Mouse (Mus musculus) kidney, postnatal 0 days (tissue): ENCODE measurements around the gene Slc25a1. TPM values are rescaled to one million over a fixed set of nuclear protein-coding genes. Genes with fewer than 3 reads are reported as not detected.
"Not testable (repeated sequence)": the region's sequence is repeated elsewhere in the genome, so short reads cannot be mapped to it uniquely, and the experiment has no call there.

Experiments used
- ATAC-seq: fragments of 200-750 bp; cut with Nextera tagmentation; replicated peaks from 2 replicates; pipeline ENCODE4 v1.8.0; 2017; ENCODE audit warnings: low read depth, moderate number of reproducible peaks, moderate TSS enrichment, moderate library complexity; ENCODE audit not compliant: low FRiP score
- DNase-seq: peaks from one replicate; pipeline ENCODE4 v3.0.0-alpha.2; 2016; ENCODE audit warnings: low spot score
- H3K27ac ChIP-seq: fragments of 300-500 bp; sonication (generic); 2 replicates; pipeline ENCODE4 v1.5.1; 2014; ENCODE audit warnings: mild to moderate bottlenecking
- H3K27me3 ChIP-seq: fragments of 300-500 bp; sonication (generic); 2 replicates; pipeline ENCODE4 v1.6.1; 2014; ENCODE audit warnings: low read length, mixed read lengths; ENCODE audit not compliant: insufficient read depth
- H3K36me3 ChIP-seq: fragments of 300-500 bp; sonication (generic); 2 replicates; pipeline ENCODE4 v1.6.1; 2014; ENCODE audit warnings: low read length, mixed read lengths; ENCODE audit not compliant: insufficient read depth
- H3K4me1 ChIP-seq: fragments of 300-500 bp; sonication (generic); replicated peaks from 2 replicates; pipeline ENCODE4 v1.6.1; 2014; ENCODE audit warnings: antibody characterized with exemption, low read length, mixed read lengths; ENCODE audit not compliant: insufficient read depth
- H3K4me2 ChIP-seq: fragments of 300-500 bp; sonication (generic); 2 replicates; pipeline ENCODE4 v1.6.1; 2014; ENCODE audit warnings: mild to moderate bottlenecking, low read length, moderate library complexity, mixed read lengths
- H3K4me3 ChIP-seq: fragments of 300-500 bp; sonication (generic); replicated peaks from 2 replicates; pipeline ENCODE4 v1.5.1; 2014; ENCODE audit warnings: low read depth, low read length
- H3K9ac ChIP-seq: fragments of 300-500 bp; sonication (generic); 2 replicates; pipeline ENCODE4 v1.6.1; 2014; ENCODE audit warnings: low read depth, low read length
- H3K9me3 ChIP-seq: fragments of 300-500 bp; sonication (generic); replicated peaks from 2 replicates; pipeline ENCODE4 v1.6.1; 2016; ENCODE audit warnings: low read length, inconsistent platforms, mixed read lengths
- CTCF ChIP-seq: IDR thresholded peaks from 2 replicates; pipeline ENCODE4 v1.5.1; 2016; ENCODE audit warnings: antibody characterized with exemption, low read depth, mild to moderate bottlenecking, moderate library complexity
- WGBS: fragments of 180-500 bp; shearing (Covaris S2); extraction: QIAGEN DNeasy Blood & Tissue Kit; methylation state at CpG from one replicate; pipeline ENCODE4 v1.1.7; 2014; 5-methylcytosine and 5-hydroxymethylcytosine counted together
- polyA plus RNA-seq: library from polyadenylated mRNA; unstranded; fragments of >200 nt; fragmentation: Nextera tagmentation; extraction: Ambion mirVana; gene quantifications from 2 replicates; pipeline ENCODE4 v1.2.1, GENCODE M21; 2015

Slc25a1 gene
- 116 and 123 TPM in 2 replicates for polyA plus RNA-seq

- under 1% methylated on average over 47 of the region's 47 CpGs for WGBS
These were observed at the start of gene Slc25a1 for GRCm38 (mm10) chr16:17928087-17928580. Gene Slc25a1, minus strand, starts transcription at chr16:17928219.

GRCm38 (mm10) chr16:17971853-17972252, 43.8 kb upstream of the Slc25a1 start:
- 72% methylated on average over 5 of the region's 5 CpGs for WGBS
- Histone ChIP-seq H3K4me2 (no peak overlapping the region), H3K9me3 (no peaks in the 10 kb centered on the region), H3K4me3 (no peak overlapping the region), H3K36me3 (no peaks in the 10 kb centered on the region), H3K4me1 (no peaks in the 10 kb centered on the region), H3K9ac (no peak overlapping the region), H3K27me3 (no peaks in the 10 kb centered on the region), H3K27ac (no peak overlapping the region)
- no peak for TF ChIP-seq CTCF
- DNase-seq = no peak
- no peak for ATAC-seq

More at GRCm38 (mm10) chr16:17928087-17928580, at the start of gene Slc25a1:
- no peaks in the 10 kb centered on the region for H3K4me1 ChIP-seq
- H3K9ac ChIP-seq = peak within 1 kb of the TSS; percentile 85
- no peaks in the 10 kb centered on the region for H3K9me3 ChIP-seq
- peak within 1 kb of the TSS; percentile 94 for H3K27ac ChIP-seq
- ATAC-seq (peak; percentile 69), DNase-seq (peak; percentile 65)
- no peaks in the 10 kb centered on the region for H3K27me3 ChIP-seq
- peak within 1 kb of the TSS; percentile 78 for H3K4me3 ChIP-seq
- TF ChIP-seq CTCF = no peak
- peak within 1 kb of the TSS; percentile 98 for H3K4me2 ChIP-seq
- H3K36me3 ChIP-seq = 0 out of 2 replicates have a peak, but pooled peaks cover 6% of the 10 kb centered on the region

GRCm38 (mm10) chr16:17962091-17962490, 34.1 kb upstream of the Slc25a1 start:
- TF ChIP-seq CTCF = no peak
- H3K4me1 ChIP-seq = no peaks in the 10 kb centered on the region
- no peak overlapping the region for H3K27ac ChIP-seq
- H3K36me3 ChIP-seq = no peaks in the 10 kb centered on the region
- DNase-seq (no peak), ATAC-seq (no peak)
- no peak overlapping the region for H3K9ac ChIP-seq
- H3K27me3 ChIP-seq = no peaks in the 10 kb centered on the region
- no peak overlapping the region for H3K4me2 ChIP-seq
- no peak overlapping the region for H3K4me3 ChIP-seq
- H3K9me3 ChIP-seq = no peaks in the 10 kb centered on the region
- 79% methylated on average over 7 of the region's 7 CpGs for WGBS

GRCm38 (mm10) chr16:17956052-17956638, 28.1 kb upstream of the Slc25a1 start:
- ATAC-seq, H3K27ac ChIP-seq, DNase-seq, H3K4me3 ChIP-seq, H3K4me2 ChIP-seq, H3K4me1 ChIP-seq, H3K27me3 ChIP-seq, H3K36me3 ChIP-seq, H3K9me3 ChIP-seq, H3K9ac ChIP-seq: not testable (repeated sequence)
- 99% methylated on average over 16 of the region's 17 CpGs for WGBS

- no peak for TF ChIP-seq CTCF
- no peaks in the 10 kb centered on the region for H3K27me3 ChIP-seq
- 97% methylated on average over 4 of the region's 4 CpGs for WGBS
- H3K4me1 ChIP-seq = no peaks in the 10 kb centered on the region
- DNase-seq = no peak
- no peak overlapping the region for H3K4me3 ChIP-seq
- H3K27ac ChIP-seq = no peak overlapping the region
- H3K9ac ChIP-seq = no peak overlapping the region
- no peak for ATAC-seq
- H3K9me3 ChIP-seq = no peaks in the 10 kb centered on the region
- no peaks in the 10 kb centered on the region for H3K36me3 ChIP-seq
- no peak overlapping the region for H3K4me2 ChIP-seq
These were observed 23.6 kb upstream of the Slc25a1 start for GRCm38 (mm10) chr16:17951618-17952017.

- Histone ChIP-seq H3K27ac (no peak overlapping the region), H3K9ac (no peak overlapping the region), H3K4me3 (no peak overlapping the region), H3K9me3 (no peaks in the 10 kb centered on the region), H3K36me3 (no peaks in the 10 kb centered on the region), H3K4me2 (no peak overlapping the region), H3K4me1 (no peaks in the 10 kb centered on the region), H3K27me3 (no peaks in the 10 kb centered on the region)
- ATAC-seq = no peak
- TF ChIP-seq CTCF = no peak
- 77% methylated on average over 4 of the region's 4 CpGs for WGBS
- DNase-seq = no peak
These were observed 22.0 kb upstream of the Slc25a1 start for GRCm38 (mm10) chr16:17950068-17950467.
